Mouse (Mus musculus) neural tube, embryonic 14.5 days (tissue): ENCODE results near the gene Egln3. TPM values are rescaled to one million over a fixed set of nuclear protein-coding genes. Genes with fewer than 3 reads are reported as not detected.

Experiments
- ATAC-seq: fragments of 200-750 bp; cut with Nextera tagmentation; 2 replicates; pipeline ENCODE4 v1.8.0; 2017; ENCODE audit warnings: low read depth, mild to moderate bottlenecking, moderate TSS enrichment, moderate library complexity
- H3K27ac ChIP-seq: fragments of 300-500 bp; sonication (generic); 2 replicates; pipeline ENCODE4 v1.5.1; 2014; ENCODE audit warnings: low read depth, mild to moderate bottlenecking, control low read depth, low read length, moderate library complexity, mixed read lengths
- H3K27me3 ChIP-seq: fragments of 300-500 bp; sonication (generic); 2 replicates; pipeline ENCODE4 v1.6.1; 2014; ENCODE audit warnings: low read length; ENCODE audit not compliant: control insufficient read depth, insufficient read depth
- H3K36me3 ChIP-seq: fragments of 300-500 bp; sonication (generic); 2 replicates; pipeline ENCODE4 v1.6.1; 2014; ENCODE audit warnings: low read length, mixed read lengths; ENCODE audit not compliant: control insufficient read depth, insufficient read depth
- H3K4me1 ChIP-seq: fragments of 300-500 bp; sonication (generic); 2 replicates; pipeline ENCODE4 v1.6.1; 2014; ENCODE audit warnings: low read length; ENCODE audit not compliant: control insufficient read depth, insufficient read depth
- H3K4me2 ChIP-seq: fragments of 300-500 bp; sonication (generic); 2 replicates; pipeline ENCODE4 v1.6.1; 2014; ENCODE audit warnings: mild to moderate bottlenecking, low read depth, low read length, control low read depth
- H3K4me3 ChIP-seq: fragments of 300-500 bp; sonication (generic); 2 replicates; pipeline ENCODE4 v1.5.1; 2014; ENCODE audit warnings: low read depth, low read length, control low read depth, mixed read lengths
- H3K9ac ChIP-seq: fragments of 300-500 bp; sonication (generic); replicated peaks from 2 replicates; pipeline ENCODE4 v1.6.1; 2014; ENCODE audit warnings: low read depth, mild to moderate bottlenecking, control low read depth, low read length, mixed read lengths
- H3K9me3 ChIP-seq: fragments of 300-500 bp; sonication (generic); 2 replicates; pipeline ENCODE4 v1.6.1; 2016; ENCODE audit warnings: low read length; ENCODE audit not compliant: control insufficient read depth
- WGBS: fragments of 180-500 bp; shearing (Covaris S2); extraction: QIAGEN DNeasy Blood & Tissue Kit; methylation state at CpG from one replicate; pipeline ENCODE4 v1.1.7; 2014; 5-methylcytosine and 5-hydroxymethylcytosine counted together
- polyA plus RNA-seq: library from polyadenylated mRNA; unstranded; fragments of >200 nt; fragmentation: Nextera tagmentation; extraction: Ambion mirVana; gene quantifications from 2 replicates; pipeline ENCODE4 v1.2.1, GENCODE M21; 2014

The Egln3 gene
- polyA plus RNA-seq, 1 experiment from 2014 or later, result 7.9 TPM

DNA sequence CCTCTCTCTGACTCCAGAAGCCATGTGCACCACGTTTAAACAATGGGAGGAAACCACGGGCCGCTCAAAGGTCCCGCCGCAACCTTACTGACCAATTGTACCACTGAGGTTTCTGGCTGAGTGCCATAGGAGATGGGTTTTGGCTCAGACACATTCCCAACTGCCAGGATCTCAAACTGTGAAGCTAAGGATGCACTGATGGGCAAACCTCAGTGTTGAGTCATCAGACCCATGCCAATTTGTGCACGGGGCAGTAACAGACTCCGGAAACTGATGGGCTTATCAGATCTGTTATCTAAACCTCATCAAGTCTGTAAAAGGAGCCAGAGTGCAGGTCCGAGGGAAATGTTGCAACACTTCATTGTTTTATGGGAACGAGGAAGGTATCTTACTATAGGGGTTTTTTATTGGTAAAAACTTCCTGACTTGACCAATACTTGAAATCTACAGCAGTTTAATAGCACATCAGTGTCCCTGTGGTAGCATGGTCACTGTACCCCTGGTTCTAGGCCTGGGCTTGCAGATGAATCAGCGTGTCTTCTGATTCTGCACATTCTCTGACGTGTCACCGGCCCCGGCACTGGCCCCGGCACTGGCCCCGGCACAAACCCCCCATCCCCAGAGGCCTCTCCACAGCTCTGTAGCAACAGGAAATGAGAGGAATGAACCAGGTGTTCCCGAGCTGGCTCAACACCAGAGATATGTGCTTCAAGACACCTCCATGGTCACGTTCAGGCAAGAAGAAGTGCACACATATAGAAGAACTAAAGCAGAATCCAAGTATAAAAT is 15.7 kb downstream of the Egln3 start:
- no peak for ATAC-seq
- H3K27me3 ChIP-seq, result no peaks in the 10 kb centered on the region

DNA sequence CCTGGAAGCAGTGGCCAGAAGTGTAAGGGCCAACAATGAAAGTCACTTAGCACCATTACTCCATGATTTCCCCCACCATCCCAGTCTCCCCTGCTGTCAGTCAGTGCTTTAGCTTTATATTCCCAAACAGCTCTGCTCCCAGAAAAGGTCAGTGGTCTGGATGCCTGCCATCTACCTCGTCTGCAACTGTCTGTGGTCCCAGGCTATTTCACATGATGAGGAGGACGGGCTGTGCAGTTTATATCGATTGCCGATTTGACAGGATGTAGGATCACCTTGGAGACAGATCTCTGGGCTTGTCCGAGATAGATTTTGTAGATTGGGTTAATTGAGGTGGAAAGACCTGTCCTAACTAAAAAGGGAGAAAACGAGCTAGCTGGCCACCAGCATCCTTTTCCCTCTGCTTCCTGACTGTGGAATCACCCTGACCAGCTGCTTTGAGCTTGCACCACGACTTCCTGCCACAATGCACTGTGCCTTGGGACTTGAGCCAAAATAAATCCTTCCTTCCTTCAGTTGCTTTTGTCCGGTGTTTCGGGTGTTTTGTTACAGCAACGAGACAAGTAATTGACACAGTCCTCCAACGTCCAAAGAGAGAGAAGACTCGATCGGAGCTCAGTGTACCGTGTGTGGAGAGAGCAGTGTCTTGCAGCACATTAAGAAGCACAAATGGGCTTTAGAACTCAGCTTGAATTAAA is 16.6 kb downstream of the Egln3 start:
- Histone ChIP-seq H3K4me3 (no peak overlapping the region), H3K27me3 (no peaks in the 10 kb centered on the region), H3K9me3 (no peaks in the 10 kb centered on the region), H3K27ac (no peak overlapping the region), H3K9ac (no peak overlapping the region), H3K4me2 (no peak overlapping the region), H3K4me1 (peaks cover 7% of the 10 kb centered on the region; the same call in 1 of the 2 replicates), H3K36me3 (no peaks in the 10 kb centered on the region)
- WGBS, result 36% methylated on average over 14 of the region's 14 CpGs
- no peak for ATAC-seq

More for the DNA sequence above, 15.7 kb downstream of the Egln3 start:
- Histone ChIP-seq H3K4me2 (no peak overlapping the region), H3K4me1 (peaks cover 16% of the 10 kb centered on the region), H3K27ac (no peak overlapping the region), H3K9me3 (no peaks in the 10 kb centered on the region), H3K9ac (no peak overlapping the region), H3K4me3 (no peak overlapping the region), H3K36me3 (no peaks in the 10 kb centered on the region)
- 79% methylated on average over 17 of the region's 17 CpGs for WGBS

GRCm38 (mm10) chr12:54184264-54184663 is 19.4 kb downstream of the Egln3 start:
- Histone ChIP-seq H3K27ac (no peak overlapping the region), H3K9ac (no peak overlapping the region), H3K4me3 (no peak overlapping the region), H3K36me3 (no peaks in the 10 kb centered on the region), H3K27me3 (no peaks in the 10 kb centered on the region), H3K4me2 (no peak overlapping the region), H3K4me1 (no peaks in the 10 kb centered on the region), H3K9me3 (no peaks in the 10 kb centered on the region)
- ATAC-seq, result no peak
- WGBS, result 68% methylated on average over 7 of the region's 7 CpGs

DNA sequence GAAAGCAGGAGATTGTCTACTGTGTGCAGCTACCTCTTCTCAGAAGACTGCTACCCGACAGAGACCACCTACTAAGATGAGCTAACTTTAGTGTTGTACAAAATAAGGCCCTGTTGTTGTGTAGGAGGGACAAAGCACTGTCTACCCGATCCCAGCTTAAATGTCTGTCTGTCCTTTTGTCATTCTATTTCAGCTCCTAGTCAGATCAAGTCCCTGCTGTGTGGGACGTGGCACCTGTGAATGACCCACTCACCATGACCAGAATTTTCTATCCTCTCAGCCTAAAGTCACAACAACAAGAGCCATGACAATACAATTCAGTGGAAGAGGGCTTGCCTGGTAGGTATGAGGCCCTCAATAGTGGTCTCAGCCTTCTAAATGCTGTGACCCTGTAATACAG is 25.3 kb downstream of the Egln3 start:
- H3K27me3 ChIP-seq, result no peaks in the 10 kb centered on the region
- no peak overlapping the region for H3K9ac ChIP-seq
- WGBS, result 67% methylated on average over 3 of the region's 3 CpGs
- no peaks in the 10 kb centered on the region for H3K4me1 ChIP-seq
- no peak overlapping the region for H3K27ac ChIP-seq
- H3K4me2 ChIP-seq, result no peak overlapping the region
- no peaks in the 10 kb centered on the region for H3K9me3 ChIP-seq
- no peaks in the 10 kb centered on the region for H3K36me3 ChIP-seq
- ATAC-seq, result no peak
- H3K4me3 ChIP-seq, result no peak overlapping the region

DNA sequence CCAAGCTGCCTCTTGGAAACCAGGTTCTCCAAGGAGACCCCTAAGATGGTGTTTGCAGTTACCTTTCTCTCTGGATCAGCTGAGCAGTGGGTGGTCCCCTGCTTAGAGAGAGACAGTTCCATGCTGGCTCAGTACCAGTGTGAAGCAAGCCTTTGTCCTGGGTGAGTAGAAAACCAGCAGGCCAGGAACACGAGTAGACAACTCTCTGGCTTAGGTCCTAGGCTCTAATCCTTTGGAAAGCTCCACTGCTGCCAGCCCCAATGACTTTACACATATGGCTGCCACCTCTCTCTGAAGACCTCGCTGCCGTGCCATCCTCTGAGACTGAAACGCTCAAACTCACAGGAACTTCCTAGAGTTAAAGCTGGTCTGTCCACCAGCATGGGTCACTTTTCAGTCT is 34.9 kb downstream of the Egln3 start:
- Histone ChIP-seq H3K27me3 (no peaks in the 10 kb centered on the region), H3K4me3 (no peak overlapping the region), H3K4me1 (no peaks in the 10 kb centered on the region), H3K27ac (no peak overlapping the region), H3K9ac (no peak overlapping the region), H3K9me3 (no peaks in the 10 kb centered on the region), H3K4me2 (no peak overlapping the region), H3K36me3 (no peaks in the 10 kb centered on the region)
- no peak for ATAC-seq
- 86% methylated on average over 4 of the region's 4 CpGs for WGBS

DNA sequence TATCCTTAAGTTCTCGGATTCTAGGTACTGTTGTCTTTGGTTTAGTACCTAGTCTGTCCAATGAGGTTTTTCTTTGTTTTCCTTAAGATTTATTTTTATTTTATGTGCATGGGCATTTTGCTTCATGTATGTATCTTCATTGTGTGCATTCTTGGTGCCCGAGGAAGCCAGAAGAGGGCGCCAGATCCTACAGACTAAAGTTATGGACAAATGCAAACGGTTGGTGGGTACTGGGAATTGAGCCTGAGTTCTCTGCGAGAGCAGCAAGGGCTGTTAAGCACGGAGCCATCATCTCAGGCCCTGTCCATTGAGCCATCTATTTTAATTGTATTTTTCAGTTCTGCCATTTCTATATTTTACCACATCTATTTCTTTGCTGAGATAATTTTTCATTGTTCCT is 35.9 kb downstream of the Egln3 start:
- H3K4me3 ChIP-seq, result no peak overlapping the region
- H3K9me3 ChIP-seq, result no peaks in the 10 kb centered on the region
- no peak overlapping the region for H3K9ac ChIP-seq
- H3K36me3 ChIP-seq, result no peaks in the 10 kb centered on the region
- H3K4me1 ChIP-seq, result no peaks in the 10 kb centered on the region
- H3K27ac ChIP-seq, result no peak overlapping the region
- ATAC-seq, result no peak
- H3K27me3 ChIP-seq, result no peaks in the 10 kb centered on the region
- WGBS, result 88% methylated on average over 6 of the region's 6 CpGs
- H3K4me2 ChIP-seq, result no peak overlapping the region

DNA sequence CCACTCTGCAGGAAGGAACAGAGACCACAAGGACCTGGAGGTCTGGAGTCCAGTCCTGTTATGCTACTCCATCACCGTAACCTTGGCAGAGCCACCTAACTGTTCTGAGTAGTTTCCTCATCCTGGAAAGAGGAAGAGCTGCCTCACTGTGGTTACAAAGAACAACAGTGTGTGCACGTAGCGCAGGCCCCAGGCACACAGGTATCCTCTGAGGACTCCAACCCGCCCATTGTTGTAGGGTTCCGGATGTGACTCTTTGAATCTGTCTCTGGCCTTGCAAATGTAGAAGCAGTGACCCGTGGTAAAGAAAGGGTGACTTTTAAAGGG is 39.0 kb downstream of the Egln3 start:
- H3K9ac ChIP-seq, result no peak overlapping the region
- H3K4me1 ChIP-seq, result 0 out of 2 replicates have a peak, but pooled peaks cover 4% of the 10 kb centered on the region
- no peak overlapping the region for H3K4me2 ChIP-seq
- H3K27ac ChIP-seq, result no peak overlapping the region
- ATAC-seq, result no peak
- no peaks in the 10 kb centered on the region for H3K9me3 ChIP-seq
- H3K36me3 ChIP-seq, result no peaks in the 10 kb centered on the region
- no peak overlapping the region for H3K4me3 ChIP-seq
- no peaks in the 10 kb centered on the region for H3K27me3 ChIP-seq
- 31% methylated on average over 6 of the region's 6 CpGs for WGBS

- Histone ChIP-seq H3K4me2 (no peak overlapping the region), H3K27ac (no peak overlapping the region), H3K4me3 (no peak overlapping the region), H3K9ac (no peak overlapping the region), H3K36me3 (no peaks in the 10 kb centered on the region), H3K27me3 (no peaks in the 10 kb centered on the region), H3K9me3 (no peaks in the 10 kb centered on the region), H3K4me1 (0 out of 2 replicates have a peak, but pooled peaks cover 4% of the 10 kb centered on the region)
- no peak for ATAC-seq
- WGBS, result 33% methylated on average over 9 of the region's 9 CpGs
Observed at GRCm38 (mm10) chr12:54164040-54164723, 39.5 kb downstream of the Egln3 start.

- Histone ChIP-seq H3K9me3 (no peaks in the 10 kb centered on the region), H3K27ac (no peak overlapping the region), H3K4me1 (0 out of 2 replicates have a peak, but pooled peaks cover 4% of the 10 kb centered on the region), H3K27me3 (no peaks in the 10 kb centered on the region), H3K4me3 (peak overlapping the region; percentile 5; the same call in 1 of the 2 replicates), H3K36me3 (no peaks in the 10 kb centered on the region), H3K9ac (no peak overlapping the region), H3K4me2 (peak overlapping the region; percentile 44)
- WGBS, result 25% methylated on average over 4 of the region's 4 CpGs
- ATAC-seq, result no peak
Observed at GRCm38 (mm10) chr12:54163166-54163565, 40.5 kb downstream of the Egln3 start.
